Mouse (Mus musculus): ENCODE measurements around the gene Zfp941.

DNA sequence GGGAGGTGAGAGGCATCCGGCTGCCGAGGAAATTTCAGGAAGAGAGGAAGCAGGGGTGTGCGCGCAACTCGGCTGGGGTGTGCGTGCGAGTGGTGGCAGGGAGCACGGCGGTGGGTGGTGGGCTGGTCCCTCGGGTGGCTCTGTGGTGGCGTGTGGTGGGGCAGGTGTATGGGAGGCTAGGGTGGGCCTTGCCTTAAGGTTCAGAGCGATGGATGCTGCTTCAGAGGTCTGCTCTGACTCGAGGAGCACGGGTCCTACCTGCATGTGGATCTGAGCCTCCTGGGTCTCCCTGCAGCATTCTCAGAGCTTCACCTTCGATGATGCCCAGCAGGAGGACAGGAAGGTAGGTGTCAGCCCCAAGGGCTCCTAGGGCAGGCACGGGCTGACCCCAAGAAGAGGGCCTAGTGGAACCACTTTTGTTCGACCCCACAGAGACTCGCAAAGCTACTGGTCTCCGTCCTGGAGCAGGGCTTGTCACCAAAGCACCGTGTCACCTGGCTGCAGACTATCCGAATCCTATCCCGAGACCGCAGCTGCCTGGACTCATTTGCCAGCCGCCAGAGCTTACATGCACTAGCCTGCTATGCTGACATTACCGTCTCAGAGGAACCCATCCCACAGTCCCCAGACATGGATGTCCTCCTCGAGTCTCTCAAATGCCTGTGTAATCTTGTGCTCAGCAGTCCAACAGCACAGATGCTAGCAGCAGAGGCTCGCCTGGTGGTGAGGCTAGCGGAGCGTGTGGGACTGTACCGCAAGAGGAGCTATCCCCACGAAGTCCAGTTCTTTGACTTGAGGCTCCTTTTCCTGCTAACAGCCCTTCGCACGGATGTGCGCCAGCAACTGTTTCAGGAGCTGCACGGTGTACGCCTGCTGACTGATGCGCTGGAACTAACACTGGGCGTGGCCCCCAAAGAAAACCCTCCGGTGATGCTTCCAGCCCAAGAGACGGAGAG lies 35.9 kb upstream of the Zfp941 start, which contains the start of gene Bet1l:
- TF ChIP-seq MXI1 (IDR thresholded peaks at IDR 0.05; ENCODE audit: low read depth, low read length) (no peak; the same call in none of the 2 replicates), CTCF (conservative IDR thresholded peaks at IDR 0.05 in 1 of 2, IDR thresholded peaks at IDR 0.05 in 1 of 2; ENCODE audit: low read depth in 2 of 2, low read length in 2 of 2) (no peak), ZC3H11A (IDR thresholded peaks at IDR 0.05; ENCODE audit: low read depth, low read length) (no peak), POLR2A (IDR thresholded peaks at IDR 0.05; ENCODE audit: low read depth, low read length) (no peak; the same call in 1 of the 2 replicates), MAZ (IDR thresholded peaks at IDR 0.05; ENCODE audit: low read depth, low read length) (no peak), POLR2AphosphoS2 (IDR thresholded peaks at IDR 0.05; ENCODE audit: low read depth, low read length) (no peak), USF2 (conservative IDR thresholded peaks at IDR 0.05; ENCODE audit: low read depth, low read length) (no peak), EP300 (IDR thresholded peaks at IDR 0.05; ENCODE audit: low read length) (no peak), USF1 (IDR thresholded peaks at IDR 0.05; ENCODE audit: low read depth, low read length) (no peak), CHD1 (IDR thresholded peaks at IDR 0.05; ENCODE audit: low read depth, low read length) (no peak), E2F4 (IDR thresholded peaks at IDR 0.05; ENCODE audit: insufficient replicate concordance, low read depth, low read length) (no peak), MAX (IDR thresholded peaks at IDR 0.05; ENCODE audit: low read length) (no peak), CHD2 (IDR thresholded peaks at IDR 0.05; ENCODE audit: low read length) (no peak)

Measured in CH12.LX (cell line).